Mouse (Mus musculus) ovary, postnatal 14 days (tissue): ENCODE measurements around the gene Atg4a-ps.
"Not testable (repeated sequence)": the region's sequence is repeated elsewhere in the genome, so short reads cannot be mapped to it uniquely, and the experiment has no call there.

Experiments used
- DNase-seq: peaks from one replicate; pipeline ENCODE4 v3.0.0; 2022; ENCODE audit warnings: low spot score

The Atg4a-ps gene

GRCm38 (mm10) chr3:103645968-103646367 lies at the start of gene Atg4a-ps:
Atg4a-ps (minus strand) TSS chr3:103646068.
- not testable (repeated sequence) for DNase-seq

GRCm38 (mm10) chr3:103695556-103695955 lies 49.7 kb upstream of the Atg4a-ps start:
- DNase-seq: no peak

- DNase-seq: no peak
These were observed 44.6 kb upstream of the Atg4a-ps start for GRCm38 (mm10) chr3:103690506-103690905.

GRCm38 (mm10) chr3:103689043-103689442 lies 43.2 kb upstream of the Atg4a-ps start:
- DNase-seq: no peak

- DNase-seq: no peak
These were observed 38.1 kb upstream of the Atg4a-ps start for GRCm38 (mm10) chr3:103683966-103684319.

GRCm38 (mm10) chr3:103683234-103683965 lies 37.5 kb upstream of the Atg4a-ps start:
- DNase-seq: no peak

- no peak for DNase-seq
These were observed 36.6 kb upstream of the Atg4a-ps start for GRCm38 (mm10) chr3:103682473-103682872.

GRCm38 (mm10) chr3:103678811-103679210 lies 32.9 kb upstream of the Atg4a-ps start:
- DNase-seq: no peak

- no peak for DNase-seq
These were observed 26.8 kb upstream of the Atg4a-ps start for GRCm38 (mm10) chr3:103672716-103673115.

- DNase-seq: no peak
These were observed 26.2 kb upstream of the Atg4a-ps start for GRCm38 (mm10) chr3:103672113-103672512.

- no peak for DNase-seq
These were observed 17.5 kb upstream of the Atg4a-ps start for GRCm38 (mm10) chr3:103663385-103663784.

- DNase-seq: no peak
These were observed 15.8 kb upstream of the Atg4a-ps start for GRCm38 (mm10) chr3:103661714-103662113.

GRCm38 (mm10) chr3:103660012-103660411 lies 14.1 kb upstream of the Atg4a-ps start:
- no peak for DNase-seq

- DNase-seq: no peak
These were observed 4.5 kb upstream of the Atg4a-ps start for GRCm38 (mm10) chr3:103650406-103650805.

- no peak for DNase-seq
These were observed 3.8 kb upstream of the Atg4a-ps start for GRCm38 (mm10) chr3:103649716-103650115.

- DNase-seq: no peak
These were observed 2.6 kb upstream of the Atg4a-ps start for GRCm38 (mm10) chr3:103648486-103648885.

- DNase-seq: no peak
These were observed 1.4 kb upstream of the Atg4a-ps start for GRCm38 (mm10) chr3:103647164-103647867.

GRCm38 (mm10) chr3:103641301-103641700 lies 4.6 kb downstream of the Atg4a-ps start:
- DNase-seq: no peak

GRCm38 (mm10) chr3:103640226-103640803 lies 5.6 kb downstream of the Atg4a-ps start:
- DNase-seq: no peak

GRCm38 (mm10) chr3:103637641-103638040 lies 8.2 kb downstream of the Atg4a-ps start:
- DNase-seq: no peak

GRCm38 (mm10) chr3:103634256-103634655 lies 11.6 kb downstream of the Atg4a-ps start:
- no peak for DNase-seq

GRCm38 (mm10) chr3:103633831-103634230 lies 12.0 kb downstream of the Atg4a-ps start:
- DNase-seq: no peak

- no peak for DNase-seq
These were observed 12.7 kb downstream of the Atg4a-ps start for GRCm38 (mm10) chr3:103633124-103633523.
